Comparison of ENCODE assay signal across 8 mouse cellular contexts in the genomic region with DNA sequence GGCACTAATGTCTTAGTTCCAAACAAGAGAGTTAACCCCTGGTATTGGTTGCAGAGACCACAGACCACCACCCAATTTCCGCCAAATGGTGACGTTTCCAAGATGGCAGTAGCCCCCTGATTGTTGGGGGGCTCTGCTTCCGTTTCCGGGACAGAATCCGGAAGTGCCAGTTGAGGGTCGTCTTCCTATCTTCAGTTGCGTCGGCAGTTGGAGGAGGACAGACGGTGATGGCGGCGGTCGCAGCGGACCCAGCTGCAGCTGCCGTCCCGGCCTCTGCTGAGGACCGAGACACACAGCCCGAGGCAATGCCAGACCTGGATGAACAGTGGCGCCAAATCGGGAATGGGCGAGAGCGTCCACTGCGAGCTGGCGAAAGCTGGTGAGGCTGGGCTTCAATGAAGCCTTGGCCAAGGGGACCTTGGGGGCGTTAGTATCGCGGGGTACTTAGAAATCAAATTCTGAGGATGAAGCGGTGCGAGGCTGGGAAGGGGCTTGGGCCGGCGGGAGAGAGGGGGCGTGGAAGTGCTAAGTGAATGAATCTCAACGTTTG. TPM values are rescaled to one million over a fixed set of nuclear protein-coding genes. Genes with fewer than 3 reads are reported as not detected.
DNase-seq lines count a peak whose midpoint lies in the region; ATAC-seq and TF ChIP-seq lines count a peak whose summit lies in the region.

TSS of gene Usp11 (plus strand) at position 166 of the 550 bp plus-strand sequence.

- no peaks in the 10 kb centered on the region for H3K4me1 ChIP-seq in cortical plate, adult 2 months (ENCODE audit: control insufficient read depth, insufficient read depth, low read length)
- peaks cover 0 to 5% of the 10 kb centered on the region in 2 experiments; a peak in 1 of 4 replicates for H3K4me1 ChIP-seq in liver, embryonic 14.5 days (replicated peaks; ENCODE audit: control insufficient read depth in 2 of 2, insufficient read depth in 2 of 2, low read length in 1 of 2)

- H3K36me3 ChIP-seq in liver, embryonic 14.5 days (replicated peaks; ENCODE audit: control insufficient read depth, insufficient read depth, low read depth): no peaks in the 10 kb centered on the region

- H3K27ac ChIP-seq in cortical plate, adult 2 months (ENCODE audit: insufficient read depth, low read length): peak within 1 kb of the TSS; percentile 73
- peak within 1 kb of the TSS; percentile 76 for H3K27ac ChIP-seq in liver, embryonic 14.5 days

- ATAC-seq in liver, embryonic 14.5 days (ENCODE audit: insufficient read depth): peak; percentile 27; the same call in 1 of the 2 replicates
- no peak for ATAC-seq in neutrophil, adult 5-6 weeks (ENCODE audit: extremely low read depth, insufficient number of reproducible peaks, low FRiP score, poor library complexity, severe bottlenecking)

- TF ChIP-seq CTCF in cortical plate, adult 2 months (IDR thresholded peaks at IDR 0.05; ENCODE audit: extremely low read depth, insufficient read depth, low read length): no peak
- TF ChIP-seq CTCF in liver, embryonic 14.5 days (IDR thresholded peaks at IDR 0.05; ENCODE audit: low read depth): no peak

- peak; percentile 69 for TF ChIP-seq POLR2A in cortical plate, adult 2 months (IDR thresholded peaks at IDR 0.05; ENCODE audit: extremely low read depth, insufficient read depth, low read length)

- H3K27me3 ChIP-seq in liver, embryonic 14.5 days (ENCODE audit: control insufficient read depth, insufficient read depth, low read length): no peaks in the 10 kb centered on the region

- peak within 1 kb of the TSS; percentile 68 for H3K4me3 ChIP-seq in cortical plate, adult 2 months (ENCODE audit: insufficient read depth, low read length)
- H3K4me3 ChIP-seq in liver, embryonic 14.5 days (ENCODE audit: insufficient read depth in 1 of 2, low read depth in 2 of 2, low read length in 2 of 2): peak within 1 kb of the TSS; percentile 72 to 74

- 12% methylated on average over 32 of the region's 32 CpGs for WGBS in liver, embryonic 14.5 days (ENCODE audit: insufficient replicate concordance)

- H3K9ac ChIP-seq in liver, embryonic 14.5 days (replicated peaks): peak within 1 kb of the TSS; percentile 67

- no peak for DNase-seq in urinary bladder, adult 2 months (ENCODE audit: low spot score)
- no peak for DNase-seq in urinary bladder, postnatal 10 days (ENCODE audit: low spot score)
- no peak for DNase-seq in gonadal fat pad, adult 2 months (ENCODE audit: low read depth)
- peak; percentile 50 to 68 for DNase-seq in kidney, postnatal 4 days
- DNase-seq in liver, embryonic 14.5 days (ENCODE audit: low read depth in 3 of 3, low spot score in 3 of 3): no peak
- peak; percentile 47 for DNase-seq in yolk sac, embryonic 10.5 days (ENCODE audit: low spot score)

- peak within 1 kb of the TSS; percentile 80 for H3K4me2 ChIP-seq in liver, embryonic 14.5 days (ENCODE audit: low read depth)

- no peaks in the 10 kb centered on the region for H3K9me3 ChIP-seq in liver, embryonic 14.5 days (ENCODE audit: control insufficient read depth, low read length)

- no peak for TF ChIP-seq EP300 in liver, embryonic 14.5 days (IDR thresholded peaks at IDR 0.05; ENCODE audit: low read depth)

RNA-seq across cellular contexts. Expression of gene Usp11, which starts in this region (rescaled TPM):
- 12.6 and 13.4 TPM in 2 replicates for polyA plus RNA-seq in urinary bladder, adult 2 months (2012; rRNA removed)
- 95.7 and 99.6 TPM in 2 replicates for polyA plus RNA-seq in cortical plate, adult 2 months (2012; rRNA removed)
- polyA plus RNA-seq in gonadal fat pad, adult 2 months (2012; rRNA removed): 18.4 and 23.6 TPM in 2 replicates
- 5.9 and 6.3 TPM in 2 replicates for polyA plus RNA-seq in liver, embryonic 14.5 days (2012; rRNA removed)
- polyA plus RNA-seq in liver, embryonic 14.5 days (2014; fragmentation: Nextera tagmentation; extraction: Ambion mirVana): 4.8 and 5.6 TPM in 2 replicates
- total RNA-seq in neutrophil, adult 5-6 weeks (2017): 16.7 and 20.8 TPM in 2 replicates

Comparison
In these comparisons a context has a peak if more than half of its experiments do, and no peak if none do; other contexts are left out.
1. DNase-seq: peak in kidney, postnatal 4 days (2 of 2) and yolk sac, embryonic 10.5 days (single experiment); none in urinary bladder, adult 2 months (single experiment), urinary bladder, postnatal 10 days (single experiment), gonadal fat pad, adult 2 months (single experiment) and liver, embryonic 14.5 days (0 of 3).